Mouse (Mus musculus) right cerebral cortex, postnatal 4 days (tissue): ENCODE measurements around the gene Cct3.
"Not testable (repeated sequence)": the region's sequence is repeated elsewhere in the genome, so short reads cannot be mapped to it uniquely, and the experiment has no call there.

Experiments used
- DNase-seq: peaks from one replicate; pipeline ENCODE4 v3.0.0-alpha.2; 2022

The Cct3 gene

DNA sequence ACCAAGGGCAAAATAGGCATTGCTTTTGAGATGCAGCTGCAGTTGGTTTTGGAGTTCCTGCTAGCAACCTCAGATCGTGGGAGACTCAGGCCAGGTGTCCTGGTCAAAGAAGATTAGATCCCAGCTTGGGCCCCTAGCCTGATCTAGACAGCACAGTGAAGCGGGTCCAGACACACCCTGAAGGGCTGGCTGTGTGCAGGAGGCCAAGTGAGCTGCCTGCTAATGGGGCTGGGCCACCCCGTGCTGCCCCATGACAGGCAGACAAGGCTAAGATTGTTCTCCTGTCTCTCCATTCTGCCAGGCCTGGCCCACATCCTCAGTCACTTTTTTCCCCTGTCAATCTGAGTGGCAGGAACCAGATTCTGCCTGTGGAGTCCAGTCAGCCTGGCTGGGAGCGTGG lies 66.8 kb downstream of the Cct3 start:
- no peak for DNase-seq

DNA sequence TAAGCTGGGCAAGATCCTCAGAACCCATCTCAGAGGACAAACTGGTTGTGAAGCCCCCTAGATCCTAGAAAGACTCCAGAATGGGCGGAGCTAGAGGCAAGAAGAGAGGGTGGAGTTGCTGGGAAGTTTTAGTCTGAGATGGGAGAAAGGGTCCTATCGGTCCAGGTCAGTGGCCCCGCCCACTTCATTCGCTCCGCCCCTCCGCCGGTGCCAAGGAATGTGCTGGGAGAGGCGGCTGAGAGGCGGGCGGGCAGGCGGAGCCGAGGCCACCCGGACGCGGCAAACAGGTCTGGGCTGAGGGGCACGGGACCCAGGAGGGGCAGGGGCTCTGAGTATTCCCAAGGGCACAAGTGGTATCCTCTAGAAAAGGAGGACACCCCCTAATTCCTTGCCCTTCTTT lies 67.4 kb downstream of the Cct3 start, which contains the start of gene Paqr6:
Gene Paqr6, plus strand, starts transcription at position 248 of the 400 bp plus-strand sequence.
- DNase-seq, result peak; percentile 56

DNA sequence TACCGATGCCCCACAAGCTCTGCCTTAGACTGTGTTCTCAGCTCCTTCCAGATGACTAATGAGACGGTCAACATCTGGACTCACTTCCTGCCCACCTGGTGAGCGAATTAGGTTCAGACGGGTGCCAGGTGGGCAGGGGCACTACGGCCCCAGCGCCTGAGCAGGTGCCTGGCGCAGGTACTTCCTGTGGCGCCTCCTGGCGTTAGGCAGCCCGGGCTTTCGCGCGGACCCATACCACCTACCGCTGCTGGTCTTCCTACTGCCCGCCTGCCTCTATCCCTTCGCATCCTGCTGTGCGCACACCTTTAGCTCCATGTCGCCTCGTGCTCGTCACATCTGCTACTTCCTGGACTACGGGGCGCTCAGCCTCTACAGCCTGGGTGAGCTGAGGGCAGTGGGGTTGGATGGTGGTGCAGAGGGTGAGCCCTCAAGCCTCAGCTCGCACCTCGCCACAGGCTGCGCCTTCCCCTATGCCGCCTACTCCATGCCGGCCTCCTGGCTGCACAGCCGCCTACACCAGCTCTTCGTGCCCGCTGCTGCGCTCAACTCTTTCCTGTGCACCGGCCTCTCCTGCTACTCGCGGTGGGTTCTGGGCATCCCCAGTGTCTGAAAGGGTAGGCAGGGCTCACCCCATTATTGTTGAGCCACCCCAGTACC lies 68.9 kb downstream of the Cct3 start:
- DNase-seq, result no peak

DNA sequence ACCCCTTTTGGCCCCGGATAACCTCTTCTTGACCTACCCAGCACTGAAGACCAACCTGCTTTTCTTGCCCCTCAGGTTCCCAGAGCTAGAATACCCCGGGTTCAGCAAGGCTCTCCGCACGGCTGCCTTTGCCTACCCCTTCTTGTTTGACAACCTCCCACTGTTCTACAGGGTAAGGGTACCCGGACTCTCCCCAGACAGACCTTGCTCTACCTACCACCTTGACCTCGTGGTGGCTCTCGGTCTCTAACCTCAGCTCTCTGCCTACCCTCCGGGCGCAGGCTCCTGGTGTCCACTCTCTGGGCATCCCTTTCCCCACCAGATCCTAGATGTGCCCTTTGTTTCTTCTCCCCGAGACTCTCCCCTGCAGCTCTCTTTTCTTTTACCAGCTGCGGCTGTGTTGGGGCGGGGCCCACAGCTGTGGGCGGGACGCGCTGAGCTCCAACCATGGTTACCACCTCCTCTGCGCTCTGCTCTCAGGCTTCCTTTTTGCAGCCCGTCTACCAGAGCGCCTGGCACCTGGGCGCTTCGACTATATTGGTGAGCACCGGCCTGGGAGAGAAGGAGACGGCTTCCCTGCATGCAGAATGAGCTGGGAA lies 70.0 kb downstream of the Cct3 start:
- peak; percentile 37 for DNase-seq

DNA sequence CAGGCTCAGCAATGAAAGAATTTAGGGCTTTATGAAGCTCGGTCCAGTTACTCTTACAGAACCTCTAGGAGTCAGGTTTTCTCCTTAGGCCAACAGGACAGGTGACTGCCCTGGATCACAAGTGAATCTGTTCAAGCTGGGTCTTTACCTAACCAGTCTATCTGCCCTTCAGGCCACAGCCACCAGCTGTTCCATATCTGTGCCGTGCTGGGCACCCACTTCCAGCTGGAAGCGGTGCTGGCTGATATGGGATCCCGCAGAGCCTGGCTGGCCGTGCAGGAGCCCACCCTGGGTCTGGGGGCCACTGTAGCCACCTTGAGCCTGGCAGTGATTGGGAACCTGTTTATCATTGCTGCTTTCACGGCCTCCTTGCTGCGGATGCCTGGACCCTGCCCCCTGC lies 70.6 kb downstream of the Cct3 start:
- not testable (repeated sequence) for DNase-seq

DNA sequence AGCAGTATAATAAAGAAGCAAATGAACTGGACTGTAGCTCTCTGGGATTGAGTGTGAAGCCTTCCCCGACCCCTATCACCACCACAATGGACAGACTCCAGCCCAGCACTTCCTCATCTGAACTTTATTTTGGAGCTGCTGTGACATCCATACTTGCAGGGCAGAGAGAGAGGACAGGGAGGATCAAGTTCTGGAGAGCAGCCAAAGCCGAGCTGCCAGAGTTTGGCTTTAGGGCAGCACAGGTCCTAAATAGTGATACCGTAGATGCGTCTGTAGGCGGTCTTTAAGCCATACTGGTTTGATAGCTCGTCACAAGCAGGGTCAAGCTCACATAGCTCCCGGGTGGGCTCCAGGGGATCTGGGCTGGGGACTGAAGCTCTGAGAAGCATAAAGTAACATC lies 71.6 kb downstream of the Cct3 start:
- not testable (repeated sequence) for DNase-seq
